Mouse (Mus musculus): ENCODE data around the gene Cdk6.

- no peak for TF ChIP-seq CTCF (IDR thresholded peaks at IDR 0.05; ENCODE audit: low read depth, low read length)
- TF ChIP-seq POLR2A (IDR thresholded peaks at IDR 0.05; ENCODE audit: borderline replicate concordance, low read depth, low read length) = no peak
Observed at GRCm38 (mm10) chr5:3324116-3324515, 17.2 kb upstream of the Cdk6 start.
